Mouse (Mus musculus): ENCODE measurements around the gene Frmd4b. TPM values are rescaled to one million over a fixed set of nuclear protein-coding genes. Genes with fewer than 3 reads are reported as not detected.

The Frmd4b gene
- polyA plus RNA-seq, 1 experiment from 2014 or later = 41.9 TPM

GRCm38 (mm10) chr6:97607646-97608045, 9.7 kb downstream of the Frmd4b start:
- peaks cover 69% of the 10 kb centered on the region for H3K4me1 ChIP-seq (replicated peaks)

GRCm38 (mm10) chr6:97595218-97595617, 22.1 kb downstream of the Frmd4b start:
- Histone ChIP-seq H3K27ac (peak overlapping the region; percentile 57), H3K4me3 (no peak overlapping the region)

More at GRCm38 (mm10) chr6:97607646-97608045, 9.7 kb downstream of the Frmd4b start:
- Histone ChIP-seq H3K27ac (peak overlapping the region; percentile 73), H3K27me3 (ENCODE audit: insufficient read depth, poor library complexity, severe bottlenecking) (no peaks in the 10 kb centered on the region), H3K4me3 (no peak overlapping the region), H3K9me3 (0 out of 2 replicates have a peak, but pooled peaks cover 3% of the 10 kb centered on the region), H3K36me3 (peaks cover 22% of the 10 kb centered on the region; the same call in 1 of the 2 replicates)
- DNase-seq (ENCODE audit: low spot score) = no peak
- WGBS = 55% methylated on average over 3 of the region's 3 CpGs

GRCm38 (mm10) chr6:97594589-97594988, 22.8 kb downstream of the Frmd4b start:
- DNase-seq (ENCODE audit: low spot score) = no peak
- H3K27me3 ChIP-seq (ENCODE audit: insufficient read depth, poor library complexity, severe bottlenecking) = no peaks in the 10 kb centered on the region
- 0 out of 2 replicates have a peak, but pooled peaks cover 9% of the 10 kb centered on the region for H3K36me3 ChIP-seq
- H3K27ac ChIP-seq = peak overlapping the region; percentile 57
- WGBS = 92% methylated on average over 7 of the region's 7 CpGs
- H3K4me1 ChIP-seq (replicated peaks) = peaks cover 25% of the 10 kb centered on the region
- no peaks in the 10 kb centered on the region for H3K9me3 ChIP-seq
- H3K4me3 ChIP-seq = no peak overlapping the region

More at GRCm38 (mm10) chr6:97595218-97595617, 22.1 kb downstream of the Frmd4b start:
- H3K36me3 ChIP-seq = 0 out of 2 replicates have a peak, but pooled peaks cover 9% of the 10 kb centered on the region
- no peaks in the 10 kb centered on the region for H3K27me3 ChIP-seq (ENCODE audit: insufficient read depth, poor library complexity, severe bottlenecking)
- no peak for DNase-seq (ENCODE audit: low spot score)
- no peaks in the 10 kb centered on the region for H3K9me3 ChIP-seq
- H3K4me1 ChIP-seq (replicated peaks) = peaks cover 22% of the 10 kb centered on the region
- 57% methylated on average over 3 of the region's 3 CpGs for WGBS

GRCm38 (mm10) chr6:97590230-97590629, 27.1 kb downstream of the Frmd4b start:
- 73% methylated on average over 5 of the region's 5 CpGs for WGBS
- Histone ChIP-seq H3K27ac (0 out of 2 replicates have a peak overlapping the region, but pooled peaks have one; percentile 29), H3K36me3 (0 out of 2 replicates have a peak, but pooled peaks cover 9% of the 10 kb centered on the region), H3K9me3 (no peaks in the 10 kb centered on the region), H3K4me1 (replicated peaks) (peaks cover 36% of the 10 kb centered on the region), H3K27me3 (ENCODE audit: insufficient read depth, poor library complexity, severe bottlenecking) (no peaks in the 10 kb centered on the region), H3K4me3 (no peak overlapping the region)
- DNase-seq (ENCODE audit: low spot score) = no peak

- no peaks in the 10 kb centered on the region for H3K27me3 ChIP-seq (ENCODE audit: insufficient read depth, poor library complexity, severe bottlenecking)
- H3K4me1 ChIP-seq (replicated peaks) = peaks cover 32% of the 10 kb centered on the region
- H3K36me3 ChIP-seq = 0 out of 2 replicates have a peak, but pooled peaks cover 6% of the 10 kb centered on the region
- no peak overlapping the region for H3K27ac ChIP-seq
- H3K9me3 ChIP-seq = no peaks in the 10 kb centered on the region
- H3K4me3 ChIP-seq = no peak overlapping the region
- DNase-seq (ENCODE audit: low spot score) = no peak
- 87% methylated on average over 3 of the region's 3 CpGs for WGBS
These were observed 27.8 kb downstream of the Frmd4b start for GRCm38 (mm10) chr6:97589581-97589980.

- Histone ChIP-seq H3K9me3 (no peaks in the 10 kb centered on the region), H3K36me3 (0 out of 2 replicates have a peak, but pooled peaks cover under 1% of the 10 kb centered on the region), H3K4me1 (replicated peaks) (peaks cover 34% of the 10 kb centered on the region), H3K27ac (no peak overlapping the region), H3K4me3 (no peak overlapping the region), H3K27me3 (ENCODE audit: insufficient read depth, poor library complexity, severe bottlenecking) (no peaks in the 10 kb centered on the region)
- no peak for DNase-seq (ENCODE audit: low spot score)
- 70% methylated on average over 7 of the region's 7 CpGs for WGBS
These were observed 28.3 kb downstream of the Frmd4b start for GRCm38 (mm10) chr6:97589031-97589430.

GRCm38 (mm10) chr6:97586606-97587005, 30.7 kb downstream of the Frmd4b start:
- no peaks in the 10 kb centered on the region for H3K36me3 ChIP-seq
- no peak overlapping the region for H3K4me3 ChIP-seq
- H3K4me1 ChIP-seq (replicated peaks) = peaks cover 57% of the 10 kb centered on the region
- no peak for DNase-seq (ENCODE audit: low spot score)
- H3K9me3 ChIP-seq = no peaks in the 10 kb centered on the region
- no peak overlapping the region for H3K27ac ChIP-seq
- H3K27me3 ChIP-seq (ENCODE audit: insufficient read depth, poor library complexity, severe bottlenecking) = no peaks in the 10 kb centered on the region

GRCm38 (mm10) chr6:97586024-97586423, 31.3 kb downstream of the Frmd4b start:
- DNase-seq (ENCODE audit: low spot score) = no peak
- H3K36me3 ChIP-seq = no peaks in the 10 kb centered on the region
- no peak overlapping the region for H3K4me3 ChIP-seq
- H3K27me3 ChIP-seq (ENCODE audit: insufficient read depth, poor library complexity, severe bottlenecking) = no peaks in the 10 kb centered on the region
- H3K9me3 ChIP-seq = no peaks in the 10 kb centered on the region
- no peak overlapping the region for H3K27ac ChIP-seq
- WGBS = 58% methylated on average over 8 of the region's 8 CpGs
- H3K4me1 ChIP-seq (replicated peaks) = peaks cover 57% of the 10 kb centered on the region

- peak; percentile 33 for DNase-seq (ENCODE audit: low spot score)
- Histone ChIP-seq H3K4me3 (no peak overlapping the region), H3K27ac (peak overlapping the region; percentile 66), H3K27me3 (ENCODE audit: insufficient read depth, poor library complexity, severe bottlenecking) (no peaks in the 10 kb centered on the region), H3K36me3 (no peaks in the 10 kb centered on the region), H3K4me1 (replicated peaks) (peaks cover 70% of the 10 kb centered on the region), H3K9me3 (no peaks in the 10 kb centered on the region)
- WGBS = 26% methylated on average over 8 of the region's 8 CpGs
These were observed 34.6 kb downstream of the Frmd4b start for GRCm38 (mm10) chr6:97582748-97583147.

GRCm38 (mm10) chr6:97581941-97582340, 35.4 kb downstream of the Frmd4b start:
- 88% methylated on average over 7 of the region's 7 CpGs for WGBS
- Histone ChIP-seq H3K27ac (no peak overlapping the region), H3K36me3 (no peaks in the 10 kb centered on the region), H3K4me1 (replicated peaks) (peaks cover 77% of the 10 kb centered on the region), H3K4me3 (no peak overlapping the region), H3K9me3 (no peaks in the 10 kb centered on the region), H3K27me3 (ENCODE audit: insufficient read depth, poor library complexity, severe bottlenecking) (no peaks in the 10 kb centered on the region)
- DNase-seq (ENCODE audit: low spot score) = no peak

GRCm38 (mm10) chr6:97580479-97581030, 36.8 kb downstream of the Frmd4b start:
- 93% methylated on average over 2 of the region's 2 CpGs for WGBS
- Histone ChIP-seq H3K9me3 (no peaks in the 10 kb centered on the region), H3K27me3 (ENCODE audit: insufficient read depth, poor library complexity, severe bottlenecking) (no peaks in the 10 kb centered on the region), H3K27ac (0 out of 2 replicates have a peak overlapping the region, but pooled peaks have one; percentile 18), H3K4me1 (replicated peaks) (peaks cover 77% of the 10 kb centered on the region), H3K36me3 (no peaks in the 10 kb centered on the region), H3K4me3 (no peak overlapping the region)
- no peak for DNase-seq (ENCODE audit: low spot score)

GRCm38 (mm10) chr6:97579704-97580103, 37.6 kb downstream of the Frmd4b start:
- Histone ChIP-seq H3K27ac (no peak overlapping the region), H3K27me3 (ENCODE audit: insufficient read depth, poor library complexity, severe bottlenecking) (no peaks in the 10 kb centered on the region), H3K4me3 (no peak overlapping the region), H3K9me3 (no peaks in the 10 kb centered on the region), H3K4me1 (replicated peaks) (peaks cover 74% of the 10 kb centered on the region), H3K36me3 (peaks cover 4% of the 10 kb centered on the region; the same call in 1 of the 2 replicates)
- DNase-seq (ENCODE audit: low spot score) = no peak
- WGBS = 80% methylated on average over 4 of the region's 4 CpGs

GRCm38 (mm10) chr6:97578210-97578609, 39.1 kb downstream of the Frmd4b start:
- WGBS = 86% methylated on average over 7 of the region's 7 CpGs
- H3K27ac ChIP-seq = peak overlapping the region; percentile 87

More at GRCm38 (mm10) chr6:97578210-97578609, 39.1 kb downstream of the Frmd4b start:
- Histone ChIP-seq H3K9me3 (no peaks in the 10 kb centered on the region), H3K27me3 (ENCODE audit: insufficient read depth, poor library complexity, severe bottlenecking) (no peaks in the 10 kb centered on the region), H3K36me3 (peaks cover 10% of the 10 kb centered on the region; the same call in 1 of the 2 replicates), H3K4me3 (no peak overlapping the region), H3K4me1 (replicated peaks) (peaks cover 63% of the 10 kb centered on the region)
- DNase-seq (ENCODE audit: low spot score) = no peak
